Comparison of ENCODE assay signal across 8 mouse cellular contexts in genomic region chr17:26602371-26602885, GRCm38 (mm10). TPM values are rescaled to one million over a fixed set of nuclear protein-coding genes. Genes with fewer than 3 reads are reported as not detected.
A peak's percentile ranks its signal among the peaks of the same experiment; 100 is the strongest.
DNase-seq lines count a peak whose midpoint lies in the region; ATAC-seq and TF ChIP-seq lines count a peak whose summit lies in the region.

No protein-coding gene starts in this region.

- TF ChIP-seq POLR2A in limb, embryonic 14.5 days (IDR thresholded peaks at IDR 0.05; ENCODE audit: borderline replicate concordance, extremely low read depth, insufficient read depth, insufficient read length) = no peak
- TF ChIP-seq POLR2A in olfactory bulb, adult 2 months (IDR thresholded peaks at IDR 0.05; ENCODE audit: insufficient read depth, low read depth, low read length) = no peak

- no peak overlapping the region for H3K4me3 ChIP-seq in neural tube, embryonic 13.5 days
- no peak overlapping the region for H3K4me3 ChIP-seq in limb, embryonic 14.5 days (replicated peaks; ENCODE audit: low read length)
- H3K4me3 ChIP-seq in olfactory bulb, adult 2 months (ENCODE audit: insufficient read depth, low read depth, low read length) = no peak overlapping the region

- H3K4me2 ChIP-seq in neural tube, embryonic 13.5 days = no peak overlapping the region
- H3K4me2 ChIP-seq in limb, embryonic 14.5 days (replicated peaks; ENCODE audit: low read depth, low read length, severe bottlenecking) = no peak overlapping the region

- peak overlapping the region; percentile 26; the same call in 1 of the 2 replicates for H3K9ac ChIP-seq in neural tube, embryonic 13.5 days
- H3K9ac ChIP-seq in limb, embryonic 14.5 days (ENCODE audit: low read depth, low read length, severe bottlenecking) = no peak overlapping the region

- no peaks in the 10 kb centered on the region for H3K27me3 ChIP-seq in neural tube, embryonic 13.5 days
- no peaks in the 10 kb centered on the region for H3K27me3 ChIP-seq in limb, embryonic 14.5 days (ENCODE audit: control insufficient read depth, insufficient read depth, low read length)

- intact Hi-C loops in heart, postnatal 14 days (cut with DNase I) = no loop called here

- peaks cover 4% of the 10 kb centered on the region; the same call in 1 of the 2 replicates for H3K36me3 ChIP-seq in neural tube, embryonic 13.5 days
- H3K36me3 ChIP-seq in limb, embryonic 14.5 days (ENCODE audit: control insufficient read depth, insufficient read depth, low read length) = peaks cover 12% of the 10 kb centered on the region

- peak overlapping the region; percentile 71 for H3K27ac ChIP-seq in neural tube, embryonic 13.5 days (replicated peaks)
- H3K27ac ChIP-seq in limb, embryonic 14.5 days (replicated peaks; ENCODE audit: low read depth, low read length) = peak overlapping the region; percentile 65
- H3K27ac ChIP-seq in olfactory bulb, adult 2 months (ENCODE audit: insufficient read depth, low read depth, low read length) = peak overlapping the region; percentile 32

- H3K9me3 ChIP-seq in neural tube, embryonic 13.5 days = no peaks in the 10 kb centered on the region
- no peaks in the 10 kb centered on the region for H3K9me3 ChIP-seq in limb, embryonic 14.5 days (ENCODE audit: control insufficient read depth, low read length)

- TF ChIP-seq CTCF in olfactory bulb, adult 2 months (IDR thresholded peaks at IDR 0.05; ENCODE audit: insufficient read depth, low read depth, low read length) = no peak

- ATAC-seq in neural tube, embryonic 13.5 days (ENCODE audit: low read depth) = peak; percentile 62
- 0 out of 2 replicates have a peak, but pooled peaks have one; percentile 27 for ATAC-seq in limb, embryonic 14.5 days (ENCODE audit: low FRiP score, low read depth)

- WGBS in neural tube, embryonic 13.5 days = 53% methylated on average over 12 of the region's 12 CpGs
- 54% methylated on average over 12 of the region's 12 CpGs for WGBS in limb, embryonic 14.5 days
- whole genome bisulfite sequencing in olfactory bulb, adult 2 months = 30% methylated on average over 12 of the region's 12 CpGs

- peaks cover 37% of the 10 kb centered on the region for H3K4me1 ChIP-seq in neural tube, embryonic 13.5 days (replicated peaks)
- peaks cover 35% of the 10 kb centered on the region for H3K4me1 ChIP-seq in limb, embryonic 14.5 days (ENCODE audit: control insufficient read depth, insufficient read depth, low read length)
- peaks cover 33% of the 10 kb centered on the region for H3K4me1 ChIP-seq in olfactory bulb, adult 2 months (ENCODE audit: control insufficient read depth, insufficient read depth, low read length)

- DNase-seq in neural tube, embryonic 10.5 days (ENCODE audit: extremely low spot score, low spot score) = no peak
- DNase-seq in cerebellum, postnatal 25 days = peak; percentile 72 to 81
- peak; percentile 71 to 75 for DNase-seq in heart, postnatal 14 days
- DNase-seq in limb, embryonic 14.5 days (ENCODE audit: low spot score) = peak; percentile 23
- DNase-seq in T-cell, adult 2 months (ENCODE audit: low spot score) = no peak
- DNase-seq in left cerebral cortex, adult 11 months (ENCODE audit: low spot score) = no peak

RNA-seq across cellular contexts. Expression of gene Dusp1, which starts 40.5 kb away (rescaled TPM):
- polyA plus RNA-seq in neural tube, embryonic 13.5 days (2015; fragmentation: Nextera tagmentation; extraction: Ambion mirVana) = 32.5 and 36.8 TPM in 2 replicates
- 10 to 100 TPM; 91.2 to 99.6 TPM for total RNA-seq in heart, postnatal 14 days (2021)
- polyA plus RNA-seq in limb, embryonic 14.5 days (2012; rRNA removed) = 29.6 and 45.2 TPM in 2 replicates
- polyA plus RNA-seq in limb, embryonic 14.5 days (2014; fragmentation: Nextera tagmentation; extraction: Ambion mirVana) = 25.0 and 27.7 TPM in 2 replicates
- polyA plus RNA-seq in olfactory bulb, adult 2 months (2012; ENCODE audit: insufficient read depth, insufficient read length, low replicate concordance, missing spikeins) = not detected in 2 replicates

RNA-seq across cellular contexts. Expression of gene Ergic1, which starts 41.1 kb away (rescaled TPM):
- polyA plus RNA-seq in neural tube, embryonic 13.5 days (2015; fragmentation: Nextera tagmentation; extraction: Ambion mirVana) = 91.0 and 92.7 TPM in 2 replicates
- total RNA-seq in heart, postnatal 14 days (2021) = 10 to 100 TPM; 51.1 to 59.5 TPM
- 222 and 267 TPM in 2 replicates for polyA plus RNA-seq in limb, embryonic 14.5 days (2012; rRNA removed)
- 156 and 157 TPM in 2 replicates for polyA plus RNA-seq in limb, embryonic 14.5 days (2014; fragmentation: Nextera tagmentation; extraction: Ambion mirVana)
- not detected in 2 replicates for polyA plus RNA-seq in olfactory bulb, adult 2 months (2012; ENCODE audit: insufficient read depth, insufficient read length, low replicate concordance, missing spikeins)

Comparison
In these comparisons a context has a peak if more than half of its experiments do, and no peak if none do; other contexts are left out.
1. DNase-seq: peak in cerebellum, postnatal 25 days (2 of 2), heart, postnatal 14 days (2 of 2) and limb, embryonic 14.5 days (single experiment); none in neural tube, embryonic 10.5 days (single experiment), T-cell, adult 2 months (single experiment) and left cerebral cortex, adult 11 months (single experiment).
2. RNA of gene Dusp1, which starts 40.5 kb away (polyA plus RNA-seq): 32.5 to 36.8 TPM in neural tube, embryonic 13.5 days and 25.0 to 45.2 TPM in limb, embryonic 14.5 days; not detected in olfactory bulb, adult 2 months; every median in the first group is over 10 times any median in the second.
3. Peak in every context shown above with its lines, with median percentiles within 50 percentile points of each other: H3K27ac ChIP-seq.